Mouse (Mus musculus) neural tube, embryonic 13.5 days (tissue): ENCODE data around the gene Cxcl14. TPM values are rescaled to one million over a fixed set of nuclear protein-coding genes. Genes with fewer than 3 reads are reported as not detected.

Experiments used
- ATAC-seq: fragments of 200-750 bp; cut with Nextera tagmentation; 2 replicates; pipeline ENCODE4 v1.8.0; 2017; ENCODE audit warnings: low read depth, mild to moderate bottlenecking, moderate TSS enrichment, moderate library complexity
- H3K27ac ChIP-seq: fragments of 300-500 bp; sonication (generic); replicated peaks from 2 replicates; pipeline ENCODE4 v1.5.1; 2015; ENCODE audit warnings: moderate library complexity, mild to moderate bottlenecking, inconsistent platforms
- H3K27me3 ChIP-seq: fragments of 300-500 bp; sonication (generic); 2 replicates; pipeline ENCODE4 v1.6.1; 2015; ENCODE audit warnings: mild to moderate bottlenecking, inconsistent platforms
- H3K36me3 ChIP-seq: fragments of 300-500 bp; sonication (generic); 2 replicates; pipeline ENCODE4 v1.6.1; 2015; ENCODE audit warnings: mild to moderate bottlenecking, inconsistent platforms
- H3K4me1 ChIP-seq: fragments of 300-500 bp; sonication (generic); replicated peaks from 2 replicates; pipeline ENCODE4 v1.6.1; 2015; ENCODE audit warnings: inconsistent platforms
- H3K4me2 ChIP-seq: fragments of 300-500 bp; sonication (generic); 2 replicates; pipeline ENCODE4 v1.6.1; 2015; ENCODE audit warnings: inconsistent platforms, mild to moderate bottlenecking, moderate library complexity
- H3K4me3 ChIP-seq: fragments of 300-500 bp; sonication (generic); 2 replicates; pipeline ENCODE4 v1.5.1; 2015; ENCODE audit warnings: mild to moderate bottlenecking, inconsistent platforms
- H3K9ac ChIP-seq: fragments of 300-500 bp; sonication (generic); 2 replicates; pipeline ENCODE4 v1.6.1; 2015; ENCODE audit warnings: moderate library complexity, mild to moderate bottlenecking, inconsistent platforms
- H3K9me3 ChIP-seq: fragments of 300-500 bp; sonication (generic); 2 replicates; pipeline ENCODE4 v1.6.1; 2016; ENCODE audit warnings: inconsistent platforms
- WGBS: fragments of 180-500 bp; shearing (Covaris S2); methylation state at CpG from one replicate; pipeline ENCODE4 v1.1.7; 2015; 5-methylcytosine and 5-hydroxymethylcytosine counted together
- polyA plus RNA-seq: library from polyadenylated mRNA; unstranded; fragments of >200 nt; fragmentation: Nextera tagmentation; extraction: Ambion mirVana; gene quantifications from 2 replicates; pipeline ENCODE4 v1.2.1, GENCODE M21; 2015

The Cxcl14 gene
- polyA plus RNA-seq, 1 experiment from 2014 or later = 3.0 TPM

DNA sequence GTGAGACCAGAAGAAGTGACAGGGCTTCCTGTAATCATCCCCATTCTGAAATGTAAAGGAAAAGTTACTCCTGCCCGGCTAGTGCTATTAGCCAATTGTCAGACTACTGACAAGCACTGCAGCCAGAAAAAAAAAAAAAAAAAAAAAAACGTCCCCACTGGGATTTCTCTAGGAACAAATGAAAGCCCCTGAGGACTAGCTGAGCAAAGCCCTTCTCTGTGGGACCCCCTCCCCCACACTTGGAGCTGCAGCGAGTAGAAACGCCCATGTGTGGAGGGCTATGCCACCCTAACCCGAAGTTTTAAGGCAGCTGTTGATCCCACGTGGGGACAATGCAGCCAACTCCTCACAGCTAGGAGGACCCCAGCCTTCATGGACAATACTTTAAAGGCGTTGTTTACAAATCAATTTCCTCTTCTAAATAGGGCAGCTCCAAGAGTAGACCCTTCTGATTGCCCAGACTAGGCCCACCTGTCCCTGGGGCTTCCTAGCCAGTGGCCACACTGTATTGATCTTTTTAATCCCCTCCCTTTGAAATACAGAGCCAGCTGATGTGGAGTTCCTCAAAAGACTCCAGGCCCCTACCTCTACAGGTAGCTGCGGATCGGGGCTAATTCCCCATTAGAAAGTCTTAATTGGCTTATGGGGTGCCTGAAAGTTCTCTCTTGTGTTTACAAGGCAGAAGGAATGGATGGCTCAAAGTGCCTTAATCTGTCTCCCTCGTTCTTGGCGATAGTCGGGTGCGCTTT lies 46.6 kb downstream of the Cxcl14 start:
- no peak overlapping the region for H3K4me3 ChIP-seq
- WGBS = under 1% methylated on average over 13 of the region's 13 CpGs
- H3K4me2 ChIP-seq = no peak overlapping the region
- H3K9me3 ChIP-seq = no peaks in the 10 kb centered on the region
- H3K9ac ChIP-seq = no peak overlapping the region
- no peaks in the 10 kb centered on the region for H3K36me3 ChIP-seq
- H3K27ac ChIP-seq = no peak overlapping the region
- ATAC-seq = no peak
- H3K27me3 ChIP-seq = peaks cover 100% of the 10 kb centered on the region
- H3K4me1 ChIP-seq = peaks cover 40% of the 10 kb centered on the region

DNA sequence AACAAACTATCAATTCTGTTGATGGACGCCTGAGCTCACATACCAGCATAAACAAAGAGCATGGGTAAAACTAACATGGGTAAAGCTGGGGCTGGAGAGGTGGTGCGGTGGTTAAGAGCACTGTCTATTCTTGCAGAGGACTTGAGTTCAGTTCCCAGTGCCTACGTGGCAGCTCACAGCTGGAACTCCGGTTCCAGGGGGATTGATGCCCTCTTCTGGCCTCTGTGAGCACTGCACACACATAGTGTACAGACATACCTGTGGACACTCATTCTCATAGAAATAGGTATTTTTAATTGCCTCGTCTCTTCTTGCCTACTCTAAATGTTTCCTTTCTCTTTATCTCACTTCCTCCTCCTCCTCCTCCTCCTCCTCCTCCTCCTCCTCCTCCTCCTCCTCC lies 53.2 kb downstream of the Cxcl14 start:
- H3K27me3 ChIP-seq = peaks cover 94% of the 10 kb centered on the region

DNA sequence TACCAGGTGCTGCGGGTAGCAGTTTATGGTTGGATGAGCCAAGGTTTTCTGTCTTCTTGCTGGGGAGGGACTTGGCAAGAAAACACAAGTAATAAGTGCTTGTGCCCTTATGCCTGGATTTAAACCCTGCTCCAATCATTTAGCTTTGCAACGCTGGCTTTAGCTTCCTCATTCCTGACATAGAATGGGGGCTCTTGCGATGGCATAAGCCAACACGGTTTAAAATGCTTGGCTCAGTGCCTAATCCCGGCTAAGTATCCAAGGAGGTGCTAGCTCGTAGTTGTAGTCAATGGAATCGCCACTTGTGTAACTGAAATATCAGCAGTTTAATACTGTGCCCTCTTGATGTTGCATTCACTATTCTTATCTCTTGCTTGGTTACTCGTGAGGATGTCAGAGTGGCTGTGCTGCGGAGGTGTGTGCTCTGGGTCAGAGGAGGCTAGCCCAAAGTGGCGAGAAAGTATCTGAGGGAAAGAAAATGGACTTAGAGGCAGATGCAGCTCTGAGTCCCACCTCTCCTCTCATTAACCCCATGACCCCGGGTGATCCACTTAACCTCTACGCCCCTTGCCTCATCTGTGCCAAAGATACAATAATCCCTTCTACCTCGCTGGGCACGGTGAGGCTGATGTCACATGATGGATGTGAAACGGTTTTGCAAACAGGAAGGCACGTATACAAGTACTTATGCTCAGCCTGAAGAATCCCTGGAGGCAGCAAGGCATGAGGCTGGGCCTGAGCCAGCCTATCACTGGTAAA lies 56.2 kb downstream of the Cxcl14 start:
- no peak for ATAC-seq
- H3K27ac ChIP-seq = no peak overlapping the region
- no peaks in the 10 kb centered on the region for H3K9me3 ChIP-seq
- H3K4me2 ChIP-seq = no peak overlapping the region
- 62% methylated on average over 16 of the region's 16 CpGs for WGBS
- H3K27me3 ChIP-seq = peaks cover 91% of the 10 kb centered on the region
- no peak overlapping the region for H3K4me3 ChIP-seq
- 0 out of 2 replicates have a peak, but pooled peaks cover 6% of the 10 kb centered on the region for H3K4me1 ChIP-seq
- no peak overlapping the region for H3K9ac ChIP-seq
- H3K36me3 ChIP-seq = no peaks in the 10 kb centered on the region

More for the DNA sequence above, 53.2 kb downstream of the Cxcl14 start:
- H3K4me1 ChIP-seq = 0 out of 2 replicates have a peak, but pooled peaks cover 6% of the 10 kb centered on the region
- H3K4me3 ChIP-seq = no peak overlapping the region
- no peak overlapping the region for H3K27ac ChIP-seq
- no peak overlapping the region for H3K4me2 ChIP-seq
- ATAC-seq = no peak
- WGBS = 91% methylated on average over 5 of the region's 5 CpGs
- no peak overlapping the region for H3K9ac ChIP-seq
- H3K9me3 ChIP-seq = no peaks in the 10 kb centered on the region
- H3K36me3 ChIP-seq = no peaks in the 10 kb centered on the region

Other genes starting within 250 kb of the Cxcl14 start
- 367 and 382 TPM in 2 replicates for gene H2afy, start 160.2 kb downstream of the Cxcl14 start, polyA plus RNA-seq
- gene Tifab, start 117.7 kb downstream of the Cxcl14 start, polyA plus RNA-seq = 1.5 and 1.6 TPM in 2 replicates
- gene Neurog1, start 44.4 kb downstream of the Cxcl14 start, polyA plus RNA-seq = 4.5 and 5.6 TPM in 2 replicates
- gene Gm3045, start 130.0 kb upstream of the Cxcl14 start, polyA plus RNA-seq = not detected in 2 replicates
- not detected in 2 replicates for gene Slc25a48, start 141.8 kb upstream of the Cxcl14 start, polyA plus RNA-seq
- gene Il9, start 185.7 kb upstream of the Cxcl14 start, polyA plus RNA-seq = not detected in 2 replicates
- 3.9 and 4.2 TPM in 2 replicates for gene Fbxl21, start 225.9 kb upstream of the Cxcl14 start, polyA plus RNA-seq